Mouse (Mus musculus) embryonic facial prominence, embryonic 12.5 days (tissue): ENCODE results near the gene Prr12. TPM values are rescaled to one million over a fixed set of nuclear protein-coding genes. Genes with fewer than 3 reads are reported as not detected.
"Not testable (repeated sequence)": the region's sequence is repeated elsewhere in the genome, so short reads cannot be mapped to it uniquely, and the experiment has no call there.

ENCODE experiments used
- ATAC-seq: fragments of 200-750 bp; cut with Nextera tagmentation; 2 replicates; pipeline ENCODE4 v1.8.0; 2017; ENCODE audit not compliant: insufficient number of reproducible peaks, insufficient read depth, low FRiP score, low TSS enrichment
- H3K27ac ChIP-seq: fragments of 300-500 bp; sonication (generic); 2 replicates; pipeline ENCODE4 v1.5.1; 2016; ENCODE audit warnings: mild to moderate bottlenecking
- H3K27me3 ChIP-seq: fragments of 300-500 bp; sonication (generic); 2 replicates; pipeline ENCODE4 v1.6.1; 2016; ENCODE audit warnings: mild to moderate bottlenecking, moderate library complexity
- H3K36me3 ChIP-seq: fragments of 300-500 bp; sonication (generic); 2 replicates; pipeline ENCODE4 v1.6.1; 2016; ENCODE audit warnings: mild to moderate bottlenecking
- H3K4me1 ChIP-seq: fragments of 300-500 bp; sonication (generic); 2 replicates; pipeline ENCODE4 v1.6.1; 2016
- H3K4me2 ChIP-seq: fragments of 300-500 bp; sonication (generic); replicated peaks from 2 replicates; pipeline ENCODE4 v1.6.1; 2016; ENCODE audit warnings: mild to moderate bottlenecking, moderate library complexity
- H3K4me3 ChIP-seq: fragments of 300-500 bp; sonication (generic); 2 replicates; pipeline ENCODE4 v1.5.1; 2016; ENCODE audit warnings: mild to moderate bottlenecking
- H3K9ac ChIP-seq: fragments of 300-500 bp; sonication (generic); 2 replicates; pipeline ENCODE4 v1.6.1; 2016; ENCODE audit warnings: mild to moderate bottlenecking, moderate library complexity
- H3K9me3 ChIP-seq: fragments of 300-500 bp; sonication (generic); 2 replicates; pipeline ENCODE4 v1.6.1; 2016; ENCODE audit warnings: mild to moderate bottlenecking, moderate library complexity
- WGBS: fragments of 180-500 bp; shearing (Covaris S2); methylation state at CpG from one replicate; pipeline ENCODE4 v1.1.7; 2016; 5-methylcytosine and 5-hydroxymethylcytosine counted together
- polyA plus RNA-seq: library from polyadenylated mRNA; unstranded; fragments of >200 nt; fragmentation: Nextera tagmentation; extraction: Ambion mirVana; gene quantifications from 2 replicates; pipeline ENCODE4 v1.2.1, GENCODE M21; 2016

Gene Prr12
- polyA plus RNA-seq, 1 experiment from 2014 or later: 13.7 TPM

GRCm38 (mm10) chr7:45030857-45031256 is 21.8 kb downstream of the Prr12 start:
- WGBS: 98% methylated on average over 8 of the region's 8 CpGs
- H3K4me3 ChIP-seq: no peak overlapping the region
- H3K9ac ChIP-seq: no peak overlapping the region
- H3K4me1 ChIP-seq: no peaks in the 10 kb centered on the region
- H3K36me3 ChIP-seq: peaks cover 94% of the 10 kb centered on the region
- no peak overlapping the region for H3K4me2 ChIP-seq
- no peaks in the 10 kb centered on the region for H3K27me3 ChIP-seq
- H3K27ac ChIP-seq: no peak overlapping the region
- no peaks in the 10 kb centered on the region for H3K9me3 ChIP-seq
- no peak for ATAC-seq

- Histone ChIP-seq H3K4me2 (no peak overlapping the region), H3K36me3 (peaks cover 86% of the 10 kb centered on the region), H3K27me3 (no peaks in the 10 kb centered on the region), H3K9me3 (no peaks in the 10 kb centered on the region), H3K9ac (no peak overlapping the region), H3K4me1 (no peaks in the 10 kb centered on the region), H3K27ac (no peak overlapping the region), H3K4me3 (no peak overlapping the region)
- no peak for ATAC-seq
- 95% methylated on average over 6 of the region's 6 CpGs for WGBS
These were observed 22.7 kb downstream of the Prr12 start for GRCm38 (mm10) chr7:45029995-45030394.

- Histone ChIP-seq H3K4me2 (no peak overlapping the region), H3K27me3 (no peaks in the 10 kb centered on the region), H3K9me3 (no peaks in the 10 kb centered on the region), H3K4me3 (no peak overlapping the region), H3K27ac (0 out of 2 replicates have a peak overlapping the region, but pooled peaks have one; percentile 9), H3K36me3 (peaks cover 69% of the 10 kb centered on the region), H3K9ac (no peak overlapping the region), H3K4me1 (no peaks in the 10 kb centered on the region)
- ATAC-seq: no peak
- 90% methylated on average over 11 of the region's 11 CpGs for WGBS
These were observed 24.3 kb downstream of the Prr12 start for GRCm38 (mm10) chr7:45028351-45028750.

GRCm38 (mm10) chr7:45027761-45028160 is 24.9 kb downstream of the Prr12 start:
- H3K9ac ChIP-seq: no peak overlapping the region
- no peak overlapping the region for H3K27ac ChIP-seq
- WGBS: 91% methylated on average over 9 of the region's 9 CpGs
- no peak overlapping the region for H3K4me2 ChIP-seq
- H3K4me3 ChIP-seq: no peak overlapping the region
- H3K27me3 ChIP-seq: no peaks in the 10 kb centered on the region
- H3K4me1 ChIP-seq: no peaks in the 10 kb centered on the region
- ATAC-seq: no peak
- no peaks in the 10 kb centered on the region for H3K9me3 ChIP-seq
- H3K36me3 ChIP-seq: peaks cover 63% of the 10 kb centered on the region

DNA sequence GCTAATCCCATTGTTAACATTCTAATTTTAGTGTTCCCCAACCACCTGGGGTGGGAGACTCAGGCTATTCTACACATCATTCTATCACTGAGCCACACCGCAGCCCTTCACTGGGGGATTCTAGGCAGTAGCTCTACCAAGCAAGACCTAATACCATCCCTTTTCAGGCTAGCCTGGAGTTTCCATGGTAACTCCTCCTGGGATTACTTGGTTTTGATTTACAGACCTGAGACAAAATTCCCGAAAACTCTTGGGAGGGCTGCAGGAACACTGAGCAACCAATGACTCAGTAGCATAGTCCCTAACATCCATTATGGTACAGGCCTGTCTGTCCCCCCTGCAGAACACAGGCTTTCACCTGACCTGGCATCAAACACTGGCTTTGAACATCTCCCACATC is 26.4 kb downstream of the Prr12 start:
- ATAC-seq: no peak
- Histone ChIP-seq H3K9me3 (no peaks in the 10 kb centered on the region), H3K4me3 (no peak overlapping the region), H3K27me3 (no peaks in the 10 kb centered on the region), H3K4me1 (no peaks in the 10 kb centered on the region), H3K27ac (no peak overlapping the region), H3K9ac (no peak overlapping the region), H3K4me2 (no peak overlapping the region), H3K36me3 (peaks cover 48% of the 10 kb centered on the region)
- WGBS: 44% methylated on average over 2 of the region's 2 CpGs

- Histone ChIP-seq H3K27me3 (no peaks in the 10 kb centered on the region; the same call in 1 of the 2 replicates), H3K4me1 (no peaks in the 10 kb centered on the region), H3K36me3 (peaks cover 43% of the 10 kb centered on the region), H3K4me3 (no peak overlapping the region), H3K27ac (peak overlapping the region; percentile 61; the same call in 1 of the 2 replicates), H3K9ac (no peak overlapping the region), H3K4me2 (no peak overlapping the region), H3K9me3 (no peaks in the 10 kb centered on the region)
- no peak for ATAC-seq
- 71% methylated on average over 8 of the region's 8 CpGs for WGBS
These were observed 27.0 kb downstream of the Prr12 start for GRCm38 (mm10) chr7:45025601-45026220.

GRCm38 (mm10) chr7:45024281-45025248 is 28.1 kb downstream of the Prr12 start:
- 0 out of 2 replicates have a peak overlapping the region, but pooled peaks have one; percentile 61 for H3K27ac ChIP-seq
- no peaks in the 10 kb centered on the region for H3K4me1 ChIP-seq
- no peak for ATAC-seq
- WGBS: 88% methylated on average over 15 of the region's 15 CpGs
- H3K4me3 ChIP-seq: no peak overlapping the region
- no peak overlapping the region for H3K4me2 ChIP-seq
- H3K27me3 ChIP-seq: peaks cover 2% of the 10 kb centered on the region; the same call in 1 of the 2 replicates
- H3K9ac ChIP-seq: no peak overlapping the region
- no peaks in the 10 kb centered on the region for H3K9me3 ChIP-seq
- H3K36me3 ChIP-seq: peaks cover 31% of the 10 kb centered on the region

DNA sequence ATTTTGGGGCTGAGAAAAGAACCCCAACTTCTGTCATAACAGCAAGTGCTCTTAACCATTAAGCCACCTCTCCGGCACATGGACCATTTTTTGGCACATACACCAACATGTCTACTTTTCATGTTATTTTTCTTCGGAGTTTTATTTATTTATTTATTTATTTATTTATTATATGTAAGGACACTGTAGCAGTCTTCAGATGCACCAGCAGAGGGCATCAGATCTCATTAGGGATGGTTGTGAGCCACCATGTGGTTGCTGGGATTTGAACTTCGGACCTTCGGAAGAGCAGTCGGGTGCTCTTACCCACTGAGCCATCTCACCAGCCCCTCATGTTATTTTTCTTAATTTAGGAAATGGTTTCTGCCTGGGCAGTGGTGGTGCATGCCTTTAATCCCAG is 29.0 kb downstream of the Prr12 start:
- H3K36me3 ChIP-seq: peaks cover 23% of the 10 kb centered on the region
- not testable (repeated sequence) for H3K9ac ChIP-seq, H3K27me3 ChIP-seq, H3K9me3 ChIP-seq, H3K4me2 ChIP-seq, H3K4me3 ChIP-seq, H3K4me1 ChIP-seq, ATAC-seq, H3K27ac ChIP-seq
- whole genome bisulfite sequencing: 84% methylated on average over 5 of the region's 5 CpGs

DNA sequence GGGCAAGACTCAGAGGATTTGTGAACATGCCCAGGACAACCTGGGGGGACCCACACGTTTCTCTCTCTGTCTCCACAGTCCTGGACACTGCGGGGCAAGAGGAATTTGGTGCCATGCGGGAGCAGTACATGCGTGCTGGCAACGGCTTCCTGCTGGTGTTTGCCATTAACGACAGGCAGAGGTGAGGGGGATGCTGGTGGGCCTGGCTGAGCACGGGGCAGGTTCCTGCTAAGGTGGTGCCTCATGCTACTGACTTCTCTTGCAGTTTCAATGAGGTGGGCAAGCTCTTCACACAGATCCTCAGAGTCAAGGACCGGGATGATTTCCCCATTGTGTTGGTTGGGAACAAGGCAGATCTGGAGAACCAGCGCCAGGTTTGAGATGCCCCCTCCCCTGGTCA is 32.5 kb downstream of the Prr12 start:
- Histone ChIP-seq H3K36me3 (no peaks in the 10 kb centered on the region), H3K9me3 (no peaks in the 10 kb centered on the region), H3K27ac (no peak overlapping the region), H3K27me3 (peaks cover 2% of the 10 kb centered on the region; the same call in 1 of the 2 replicates), H3K9ac (no peak overlapping the region), H3K4me3 (no peak overlapping the region), H3K4me1 (peaks cover 13% of the 10 kb centered on the region), H3K4me2 (no peak overlapping the region)
- ATAC-seq: no peak
- WGBS: 72% methylated on average over 9 of the region's 9 CpGs

GRCm38 (mm10) chr7:45019031-45019571 is 33.6 kb downstream of the Prr12 start:
- 32% methylated on average over 8 of the region's 8 CpGs for WGBS
- Histone ChIP-seq H3K4me3 (no peak overlapping the region), H3K9ac (0 out of 2 replicates have a peak overlapping the region, but pooled peaks have one; percentile 15), H3K9me3 (no peaks in the 10 kb centered on the region), H3K4me1 (peaks cover 22% of the 10 kb centered on the region), H3K4me2 (peak overlapping the region; percentile 71; the same call in 1 of the 2 replicates), H3K27ac (no peak overlapping the region), H3K27me3 (peaks cover 2% of the 10 kb centered on the region; the same call in 1 of the 2 replicates), H3K36me3 (no peaks in the 10 kb centered on the region)
- ATAC-seq: no peak

DNA sequence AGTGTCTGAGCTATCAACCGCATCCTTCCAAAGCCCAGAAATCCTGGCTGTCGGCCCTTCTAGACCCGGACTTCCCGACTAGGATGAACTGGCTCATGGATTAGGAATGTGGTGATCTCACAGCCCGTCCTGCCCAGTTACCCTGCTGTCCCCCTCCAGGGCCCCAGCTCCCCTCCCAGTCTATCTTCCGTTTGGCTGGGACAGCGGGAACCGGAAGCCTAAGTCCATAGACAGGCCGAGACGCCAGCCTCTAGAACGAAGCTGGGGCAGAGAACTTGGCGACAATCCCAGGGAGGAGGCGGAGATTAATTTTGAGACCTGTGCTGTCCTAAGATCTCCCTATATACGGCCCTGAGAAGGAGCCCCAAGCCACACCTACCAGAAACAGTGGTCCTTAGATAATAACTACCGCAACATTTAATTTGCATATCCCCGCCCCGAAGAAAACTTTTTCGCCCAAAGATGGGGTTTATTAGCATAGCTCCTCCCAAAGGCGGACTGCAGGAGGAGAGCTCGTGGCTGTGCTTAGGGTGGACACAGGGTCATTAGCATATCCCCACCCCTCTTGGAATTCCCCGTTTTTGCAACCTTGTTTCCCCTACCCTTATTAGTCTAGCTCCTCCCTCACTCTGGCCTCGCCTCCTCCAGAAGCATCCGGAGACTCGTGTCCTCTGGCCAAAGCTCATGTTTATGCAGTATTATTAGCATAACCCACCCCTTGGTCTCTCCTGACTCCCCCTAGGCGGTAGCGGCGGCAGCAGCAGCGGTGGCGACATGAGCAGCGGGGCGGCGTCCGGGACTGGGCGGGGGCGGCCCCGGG is 35.2 kb downstream of the Prr12 start, which contains the start of gene Rras:
TSS of gene Rras (plus strand) at position 720 of the 820 bp plus-strand sequence.
- peak within 1 kb of the TSS; percentile 93 for H3K27ac ChIP-seq
- H3K27me3 ChIP-seq: peaks cover 2% of the 10 kb centered on the region; the same call in 1 of the 2 replicates
- peaks cover 22% of the 10 kb centered on the region for H3K4me1 ChIP-seq
- H3K9me3 ChIP-seq: no peaks in the 10 kb centered on the region
- ATAC-seq: peak; percentile 92
- WGBS: under 1% methylated on average over 36 of the region's 36 CpGs
- peak within 1 kb of the TSS; percentile 92 for H3K4me3 ChIP-seq
- peak within 1 kb of the TSS; percentile 58 for H3K9ac ChIP-seq
- H3K4me2 ChIP-seq: peak within 1 kb of the TSS; percentile 71
- peaks cover 12% of the 10 kb centered on the region for H3K36me3 ChIP-seq
